Mouse (Mus musculus): ENCODE data around the gene Gbp6.
"Not testable (repeated sequence)": the region's sequence is repeated elsewhere in the genome, so short reads cannot be mapped to it uniquely, and the experiment has no call there.

Gene Gbp6
- long read RNA-seq, experiment 1, transcript Gbp6-201 (11 exons, 2,604 nt): major isoform, 9 of 11 reads
- long read RNA-seq, experiment 1, partial matches to known transcripts: 1 of 11 reads
- long read RNA-seq, experiment 1, other reads (novel, unspliced or antisense): 1 of 11 reads
- long read RNA-seq, experiment 2, partial matches to known transcripts: 1 of 4 reads
- long read RNA-seq, experiment 2, other reads (novel, unspliced or antisense): 1 of 4 reads

GRCm38 (mm10) chr5:105293226-105294165 is at the start of gene Gbp6, which contains the start of gene Gm43302:
Gbp6 (minus strand) TSS chr5:105293698.
Gm43302 (minus strand) TSS chr5:105293695.
- intact Hi-C loops (cut with DNase I): not testable (repeated sequence)

GRCm38 (mm10) chr5:105341281-105341680 is 47.8 kb upstream of the Gbp6 start:
- intact Hi-C loops (cut with DNase I): no loop called here

GRCm38 (mm10) chr5:105322543-105322942 is 29.0 kb upstream of the Gbp6 start:
- intact Hi-C loops (cut with DNase I): loop anchor here (2.0 kb wide), 1 partner anchor 336 kb away; no protein-coding TSS in a partner anchor

GRCm38 (mm10) chr5:105310941-105311340 is 17.4 kb upstream of the Gbp6 start:
- intact Hi-C loops (cut with DNase I): no loop called here

- intact Hi-C loops (cut with DNase I): not testable (repeated sequence)
Observed at GRCm38 (mm10) chr5:105309148-105309547, 15.7 kb upstream of the Gbp6 start.

GRCm38 (mm10) chr5:105306946-105307345 is 13.4 kb upstream of the Gbp6 start:
- intact Hi-C loops (cut with DNase I): not testable (repeated sequence)

GRCm38 (mm10) chr5:105306159-105306581 is 12.7 kb upstream of the Gbp6 start:
- intact Hi-C loops (cut with DNase I): no loop called here

GRCm38 (mm10) chr5:105305671-105306070 is 12.2 kb upstream of the Gbp6 start:
- intact Hi-C loops (cut with DNase I): not testable (repeated sequence)

GRCm38 (mm10) chr5:105301963-105302362 is 8.5 kb upstream of the Gbp6 start:
- intact Hi-C loops (cut with DNase I): no loop called here

GRCm38 (mm10) chr5:105301531-105301930 is 8.0 kb upstream of the Gbp6 start:
- intact Hi-C loops (cut with DNase I): no loop called here

GRCm38 (mm10) chr5:105295746-105296145 is 2.2 kb upstream of the Gbp6 start:
- intact Hi-C loops (cut with DNase I): no loop called here

- intact Hi-C loops (cut with DNase I): no loop called here
Observed at GRCm38 (mm10) chr5:105292492-105292891, 1.0 kb downstream of the Gbp6 start.

- intact Hi-C loops (cut with DNase I): not testable (repeated sequence)
Observed at GRCm38 (mm10) chr5:105290921-105291320, 2.6 kb downstream of the Gbp6 start.

GRCm38 (mm10) chr5:105260673-105261072 is 32.8 kb downstream of the Gbp6 start:
- intact Hi-C loops (cut with DNase I): not testable (repeated sequence)

- intact Hi-C loops (cut with DNase I): no loop called here
Observed at GRCm38 (mm10) chr5:105252491-105252890, 41.0 kb downstream of the Gbp6 start.

GRCm38 (mm10) chr5:105244741-105245140 is 48.8 kb downstream of the Gbp6 start:
- intact Hi-C loops (cut with DNase I): not testable (repeated sequence)

- intact Hi-C loops (cut with DNase I): not testable (repeated sequence)
Observed at GRCm38 (mm10) chr5:105240982-105241381, 52.5 kb downstream of the Gbp6 start.

GRCm38 (mm10) chr5:105239483-105240047 is 53.9 kb downstream of the Gbp6 start, which contains the start of gene Gbp10:
Gbp10 (minus strand) TSS chr5:105239533.
- intact Hi-C loops (cut with DNase I): not testable (repeated sequence)

GRCm38 (mm10) chr5:105238402-105238801 is 55.1 kb downstream of the Gbp6 start:
- intact Hi-C loops (cut with DNase I): not testable (repeated sequence)

GRCm38 (mm10) chr5:105236040-105236439 is 57.5 kb downstream of the Gbp6 start:
- intact Hi-C loops (cut with DNase I): not testable (repeated sequence)
